Mouse (Mus musculus) neural tube, embryonic 14.5 days (tissue): Measurements from ENCODE around the gene 9430038I01Rik. TPM values are rescaled to one million over a fixed set of nuclear protein-coding genes. Genes with fewer than 3 reads are reported as not detected.
A peak's percentile ranks its signal among the peaks of the same experiment; 100 is the strongest.
"Not testable (repeated sequence)": the region's sequence is repeated elsewhere in the genome, so short reads cannot be mapped to it uniquely, and the experiment has no call there.

Experiments used
- ATAC-seq: fragments of 200-750 bp; cut with Nextera tagmentation; 2 replicates; pipeline ENCODE4 v1.8.0; 2017; ENCODE audit warnings: low read depth, mild to moderate bottlenecking, moderate TSS enrichment, moderate library complexity
- H3K27ac ChIP-seq: fragments of 300-500 bp; sonication (generic); 2 replicates; pipeline ENCODE4 v1.5.1; 2014; ENCODE audit warnings: low read depth, mild to moderate bottlenecking, control low read depth, low read length, moderate library complexity, mixed read lengths
- H3K27me3 ChIP-seq: fragments of 300-500 bp; sonication (generic); 2 replicates; pipeline ENCODE4 v1.6.1; 2014; ENCODE audit warnings: low read length; ENCODE audit not compliant: control insufficient read depth, insufficient read depth
- H3K36me3 ChIP-seq: fragments of 300-500 bp; sonication (generic); 2 replicates; pipeline ENCODE4 v1.6.1; 2014; ENCODE audit warnings: low read length, mixed read lengths; ENCODE audit not compliant: control insufficient read depth, insufficient read depth
- H3K4me1 ChIP-seq: fragments of 300-500 bp; sonication (generic); 2 replicates; pipeline ENCODE4 v1.6.1; 2014; ENCODE audit warnings: low read length; ENCODE audit not compliant: control insufficient read depth, insufficient read depth
- H3K4me2 ChIP-seq: fragments of 300-500 bp; sonication (generic); 2 replicates; pipeline ENCODE4 v1.6.1; 2014; ENCODE audit warnings: mild to moderate bottlenecking, low read depth, low read length, control low read depth
- H3K4me3 ChIP-seq: fragments of 300-500 bp; sonication (generic); 2 replicates; pipeline ENCODE4 v1.5.1; 2014; ENCODE audit warnings: low read depth, low read length, control low read depth, mixed read lengths
- H3K9ac ChIP-seq: fragments of 300-500 bp; sonication (generic); replicated peaks from 2 replicates; pipeline ENCODE4 v1.6.1; 2014; ENCODE audit warnings: low read depth, mild to moderate bottlenecking, control low read depth, low read length, mixed read lengths
- H3K9me3 ChIP-seq: fragments of 300-500 bp; sonication (generic); 2 replicates; pipeline ENCODE4 v1.6.1; 2016; ENCODE audit warnings: low read length; ENCODE audit not compliant: control insufficient read depth
- WGBS: fragments of 180-500 bp; shearing (Covaris S2); extraction: QIAGEN DNeasy Blood & Tissue Kit; methylation state at CpG from one replicate; pipeline ENCODE4 v1.1.7; 2014; 5-methylcytosine and 5-hydroxymethylcytosine counted together
- polyA plus RNA-seq: library from polyadenylated mRNA; unstranded; fragments of >200 nt; fragmentation: Nextera tagmentation; extraction: Ambion mirVana; gene quantifications from 2 replicates; pipeline ENCODE4 v1.2.1, GENCODE M21; 2014

Gene 9430038I01Rik
- 15.4 and 19.3 TPM in 2 replicates for polyA plus RNA-seq

DNA sequence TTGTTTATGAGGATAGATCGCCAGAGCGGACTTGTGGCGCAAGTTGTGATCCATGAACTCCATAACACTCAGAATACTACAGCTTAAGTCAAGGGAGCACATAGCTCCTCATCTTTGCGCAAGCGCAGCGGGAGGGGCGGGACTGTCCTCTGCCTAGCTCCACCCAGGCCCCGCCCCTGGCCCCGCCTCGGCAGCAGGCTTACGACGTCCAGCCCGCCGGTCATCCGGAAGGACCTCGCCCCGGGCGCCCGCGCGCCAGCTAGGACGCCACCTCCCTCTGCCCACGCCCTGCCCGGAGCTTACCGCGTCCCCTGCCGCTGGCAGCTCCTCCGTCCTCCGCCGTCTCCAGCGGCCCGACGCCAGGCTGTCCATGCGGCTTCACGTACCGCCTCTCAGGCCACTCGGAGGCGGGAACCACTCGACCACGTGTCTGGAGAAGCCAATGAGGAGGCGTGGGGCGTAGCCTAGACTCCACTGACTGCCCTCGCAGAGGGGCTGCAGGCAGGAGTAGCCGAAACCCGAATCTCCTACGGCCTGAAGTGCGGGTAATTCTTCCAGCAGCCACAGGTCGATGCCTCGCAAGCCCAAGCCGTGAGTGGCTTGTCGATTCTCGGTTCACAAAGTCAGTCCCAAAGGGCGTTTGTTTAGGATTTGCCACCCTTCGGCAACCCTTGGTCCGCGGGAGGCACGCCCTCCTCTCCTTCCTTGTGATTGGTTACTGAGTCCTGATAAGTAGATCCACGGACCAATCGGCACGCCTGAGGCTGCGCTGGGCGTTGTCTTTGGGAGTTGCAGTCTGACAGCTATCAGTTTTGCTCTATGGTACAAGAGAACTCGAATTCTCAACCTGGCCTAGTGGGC lies at the start of gene 9430038I01Rik:
Gene 9430038I01Rik (minus strand): TSS at position 426 of the 861 bp plus-strand sequence.
- peak; percentile 100 for ATAC-seq
- Histone ChIP-seq H3K4me2 (peak within 1 kb of the TSS; percentile 60), H3K9ac (peak within 1 kb of the TSS; percentile 66), H3K27me3 (no peaks in the 10 kb centered on the region), H3K27ac (peak within 1 kb of the TSS; percentile 87), H3K36me3 (no peaks in the 10 kb centered on the region), H3K4me1 (no peaks in the 10 kb centered on the region), H3K4me3 (peak within 1 kb of the TSS; percentile 80), H3K9me3 (no peaks in the 10 kb centered on the region)
- WGBS: under 1% methylated on average over 61 of the region's 63 CpGs

- Histone ChIP-seq H3K9ac (no peak overlapping the region), H3K4me1 (no peaks in the 10 kb centered on the region), H3K27me3 (no peaks in the 10 kb centered on the region), H3K36me3 (peaks cover 14% of the 10 kb centered on the region; the same call in 1 of the 2 replicates), H3K27ac (no peak overlapping the region), H3K4me3 (no peak overlapping the region), H3K9me3 (no peaks in the 10 kb centered on the region), H3K4me2 (no peak overlapping the region)
- ATAC-seq: no peak
- 99% methylated on average over 12 of the region's 12 CpGs for WGBS
Observed at GRCm38 (mm10) chr7:137445321-137445720, 34.8 kb upstream of the 9430038I01Rik start.

- Histone ChIP-seq H3K9ac (no peak overlapping the region), H3K9me3 (no peaks in the 10 kb centered on the region), H3K4me2 (no peak overlapping the region), H3K27me3 (no peaks in the 10 kb centered on the region), H3K36me3 (peaks cover 8% of the 10 kb centered on the region; the same call in 1 of the 2 replicates), H3K4me1 (peaks cover 11% of the 10 kb centered on the region), H3K27ac (no peak overlapping the region), H3K4me3 (no peak overlapping the region)
- 93% methylated on average over 4 of the region's 4 CpGs for WGBS
- ATAC-seq: no peak
Observed at GRCm38 (mm10) chr7:137442951-137443350, 32.4 kb upstream of the 9430038I01Rik start.

- H3K27ac ChIP-seq: not testable (repeated sequence)
Observed at GRCm38 (mm10) chr7:137438962-137439361, 28.4 kb upstream of the 9430038I01Rik start.

GRCm38 (mm10) chr7:137438179-137438550 lies 27.6 kb upstream of the 9430038I01Rik start:
- no peaks in the 10 kb centered on the region for H3K27me3 ChIP-seq
- WGBS: 3% methylated on average over 7 of the region's 7 CpGs
- ATAC-seq: peak; percentile 78
- peaks cover 11% of the 10 kb centered on the region for H3K4me1 ChIP-seq
- H3K9ac ChIP-seq: peak overlapping the region; percentile 92
- no peaks in the 10 kb centered on the region for H3K9me3 ChIP-seq
- peak overlapping the region; percentile 87 for H3K27ac ChIP-seq
- H3K4me2 ChIP-seq: peak overlapping the region; percentile 60
- H3K36me3 ChIP-seq: no peaks in the 10 kb centered on the region
- peak overlapping the region; percentile 86 for H3K4me3 ChIP-seq

More at GRCm38 (mm10) chr7:137438962-137439361, 28.4 kb upstream of the 9430038I01Rik start:
- H3K9ac ChIP-seq, H3K9me3 ChIP-seq, H3K36me3 ChIP-seq, ATAC-seq, H3K27me3 ChIP-seq: not testable (repeated sequence)
- WGBS: 89% methylated on average over 7 of the region's 7 CpGs
- Histone ChIP-seq H3K4me2 (peak overlapping the region; percentile 60), H3K4me1 (peaks cover 11% of the 10 kb centered on the region), H3K4me3 (peak overlapping the region; percentile 86)

- under 1% methylated on average over 57 of the region's 69 CpGs for WGBS
- Histone ChIP-seq H3K27ac (peak within 1 kb of the TSS; percentile 87), H3K36me3 (no peaks in the 10 kb centered on the region), H3K4me2 (peak within 1 kb of the TSS; percentile 60), H3K27me3 (no peaks in the 10 kb centered on the region), H3K9me3 (no peaks in the 10 kb centered on the region), H3K9ac (peak within 1 kb of the TSS; percentile 92), H3K4me3 (peak within 1 kb of the TSS; percentile 86), H3K4me1 (peaks cover 11% of the 10 kb centered on the region)
- peak; percentile 92 for ATAC-seq
Observed at GRCm38 (mm10) chr7:137437440-137438178, 27.0 kb upstream of the 9430038I01Rik start, which contains the start of gene Glrx3. TSS of gene Glrx3 (plus strand) at chr7:137437614.

DNA sequence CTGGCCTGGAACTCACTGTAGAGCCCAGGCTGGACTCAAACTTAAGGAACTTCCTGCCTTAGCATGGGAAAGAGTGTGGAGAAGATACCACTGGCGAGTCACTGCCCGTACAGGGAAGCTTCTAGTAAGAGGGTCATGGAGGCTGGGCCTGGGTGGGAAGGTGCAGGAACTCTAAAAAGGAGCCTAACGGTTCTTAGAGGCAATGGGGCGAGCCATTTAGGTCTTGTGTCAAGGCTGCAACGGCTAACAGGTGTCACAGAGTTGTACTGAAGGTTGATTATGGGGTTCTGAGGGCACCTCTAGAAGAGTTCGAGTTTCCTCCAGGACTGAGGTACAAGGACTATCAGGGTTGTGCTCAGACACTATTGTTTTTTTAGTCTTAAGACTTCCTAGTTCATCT lies 26.3 kb upstream of the 9430038I01Rik start:
- Histone ChIP-seq H3K4me3 (peak overlapping the region; percentile 86), H3K36me3 (no peaks in the 10 kb centered on the region), H3K9me3 (no peaks in the 10 kb centered on the region), H3K4me1 (peaks cover 11% of the 10 kb centered on the region), H3K27ac (peak overlapping the region; percentile 87; the same call in 1 of the 2 replicates), H3K9ac (no peak overlapping the region), H3K27me3 (no peaks in the 10 kb centered on the region), H3K4me2 (peak overlapping the region; percentile 60; the same call in 1 of the 2 replicates)
- 75% methylated on average over 6 of the region's 6 CpGs for whole genome bisulfite sequencing
- ATAC-seq: no peak

DNA sequence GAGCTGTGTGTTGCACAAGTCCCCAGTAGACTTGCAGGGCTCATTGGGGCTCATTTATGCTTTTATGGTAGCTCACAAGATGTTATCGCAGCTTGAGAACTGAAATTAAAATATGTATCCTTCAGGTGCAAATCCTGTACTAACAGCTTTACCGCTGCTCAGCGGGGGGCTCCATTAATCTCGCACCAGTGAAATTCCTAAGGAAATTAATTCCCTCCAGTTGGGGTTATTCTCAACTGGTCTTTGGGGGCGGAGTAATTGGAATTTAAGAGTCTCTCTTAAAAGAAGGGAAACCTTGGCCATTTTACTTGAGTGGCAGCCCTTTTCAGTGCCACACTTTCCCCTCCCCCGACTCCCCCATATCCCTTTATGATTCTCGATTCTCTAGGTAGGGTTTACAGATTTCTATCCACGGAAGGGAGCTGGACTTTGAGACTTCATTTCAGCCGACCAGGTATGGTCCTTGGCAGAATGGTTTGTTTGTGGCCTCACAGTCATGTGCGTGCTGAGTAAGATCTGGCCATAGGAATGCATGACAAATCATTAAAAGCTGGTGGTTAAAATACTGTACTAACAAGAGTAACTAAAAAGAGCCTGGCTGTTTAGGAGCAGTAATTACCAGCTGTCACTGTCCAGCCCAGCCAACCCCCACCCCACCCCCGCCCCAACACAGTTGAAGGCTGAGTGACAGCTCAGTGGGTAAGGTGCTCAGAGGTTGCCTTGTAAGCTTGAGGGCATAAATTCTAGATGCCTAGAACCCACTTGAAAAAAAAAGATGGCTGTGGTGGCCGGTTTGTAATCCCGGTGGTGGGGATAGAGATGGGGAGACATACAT lies 21.4 kb upstream of the 9430038I01Rik start:
- no peak overlapping the region for H3K4me2 ChIP-seq
- H3K36me3 ChIP-seq: no peaks in the 10 kb centered on the region
- no peak overlapping the region for H3K4me3 ChIP-seq
- H3K27ac ChIP-seq: no peak overlapping the region
- no peaks in the 10 kb centered on the region for H3K4me1 ChIP-seq
- no peaks in the 10 kb centered on the region for H3K27me3 ChIP-seq
- no peaks in the 10 kb centered on the region for H3K9me3 ChIP-seq
- WGBS: 39% methylated on average over 13 of the region's 13 CpGs
- no peak overlapping the region for H3K9ac ChIP-seq
- ATAC-seq: no peak
